Mouse (Mus musculus): Measurements from ENCODE around the gene Nlrc5.

DNA sequence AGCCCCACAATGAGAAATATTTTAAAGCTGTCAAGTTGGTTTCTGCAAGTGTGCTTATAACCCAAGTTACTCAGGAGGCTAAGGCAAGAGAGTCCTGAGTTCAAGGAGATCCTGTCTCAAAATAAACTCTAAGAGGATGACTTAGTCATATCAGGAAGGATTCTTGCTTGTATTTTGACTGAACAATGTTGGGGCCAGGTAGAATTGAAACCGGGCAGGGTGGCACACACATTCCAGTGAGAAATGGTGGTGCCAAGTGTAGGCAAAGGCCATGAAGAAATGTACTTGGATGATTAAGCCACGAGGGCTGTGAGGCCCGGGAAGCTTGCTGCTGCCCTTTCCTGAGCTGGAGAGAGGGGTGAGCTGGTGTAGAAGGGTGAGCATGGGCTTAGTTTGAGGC lies 13.0 kb downstream of the Nlrc5 start:
- TF ChIP-seq CTCF (IDR thresholded peaks at IDR 0.05; ENCODE audit: low read depth) (no peak), EP300 (IDR thresholded peaks at IDR 0.05; ENCODE audit: low read depth) (no peak)
